Mouse (Mus musculus): ENCODE measurements around the gene Anxa9. TPM values are rescaled to one million over a fixed set of nuclear protein-coding genes. Genes with fewer than 3 reads are reported as not detected.

The Anxa9 gene
- polyA plus RNA-seq, 1 experiment from 2014 or later, result 3.7 TPM

DNA sequence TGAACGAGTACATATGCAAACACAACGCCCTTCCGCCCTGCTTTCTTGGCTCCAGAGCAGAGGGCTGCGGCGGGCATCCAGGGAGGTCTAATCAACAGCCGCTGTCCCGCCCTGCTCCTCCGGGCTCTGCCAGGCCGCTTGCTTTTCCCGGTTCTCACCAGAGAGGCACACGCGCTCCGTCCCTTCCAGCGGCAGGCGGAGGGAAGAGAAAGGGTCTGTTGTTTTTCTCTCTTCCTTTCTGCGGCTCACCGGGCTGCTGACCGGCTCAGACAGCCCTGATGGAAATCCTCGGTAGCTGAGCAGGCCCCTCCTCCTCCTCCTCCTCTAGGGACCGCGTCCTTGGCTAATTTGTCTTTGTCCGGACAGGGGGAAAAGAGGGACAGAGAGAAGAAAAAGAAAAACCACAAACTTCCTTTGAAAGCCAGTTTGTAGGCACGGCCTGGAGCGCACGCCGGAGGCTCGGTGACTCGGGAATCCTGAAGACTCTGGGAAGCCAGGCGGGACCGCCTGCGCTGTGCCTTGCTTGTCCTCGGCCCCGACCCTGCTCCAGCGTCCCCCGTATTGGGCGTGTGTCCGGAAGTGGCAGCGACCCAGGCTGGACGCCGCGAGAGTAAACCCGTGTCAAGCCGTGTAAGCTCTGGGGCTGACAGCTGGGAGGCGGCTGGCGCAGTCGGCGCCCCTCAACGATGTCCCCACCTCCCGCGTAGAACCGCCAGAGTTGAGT lies 23.9 kb downstream of the Anxa9 start:
- peaks cover 5% of the 10 kb centered on the region for H3K36me3 ChIP-seq (ENCODE audit: control insufficient read depth, insufficient read depth, low read length)
- H3K9ac ChIP-seq (ENCODE audit: low read depth, low read length), result peak overlapping the region; percentile 71
- H3K4me3 ChIP-seq (ENCODE audit: low read length), result peak overlapping the region; percentile 61
- peaks cover 10% of the 10 kb centered on the region; the same call in 1 of the 2 replicates for H3K4me1 ChIP-seq (ENCODE audit: control insufficient read depth, insufficient read depth, low read length)
- H3K9me3 ChIP-seq (ENCODE audit: control insufficient read depth, low read length), result no peaks in the 10 kb centered on the region
- H3K27me3 ChIP-seq (ENCODE audit: control insufficient read depth, insufficient read depth, low read length), result no peaks in the 10 kb centered on the region
- H3K27ac ChIP-seq (ENCODE audit: low read depth, low read length), result peak overlapping the region; percentile 98
- WGBS, result under 1% methylated on average over 50 of the region's 51 CpGs
- H3K4me2 ChIP-seq (replicated peaks; ENCODE audit: low read depth, low read length), result peak overlapping the region; percentile 82
- peak; percentile 68 for ATAC-seq (ENCODE audit: low FRiP score, low TSS enrichment)

DNA sequence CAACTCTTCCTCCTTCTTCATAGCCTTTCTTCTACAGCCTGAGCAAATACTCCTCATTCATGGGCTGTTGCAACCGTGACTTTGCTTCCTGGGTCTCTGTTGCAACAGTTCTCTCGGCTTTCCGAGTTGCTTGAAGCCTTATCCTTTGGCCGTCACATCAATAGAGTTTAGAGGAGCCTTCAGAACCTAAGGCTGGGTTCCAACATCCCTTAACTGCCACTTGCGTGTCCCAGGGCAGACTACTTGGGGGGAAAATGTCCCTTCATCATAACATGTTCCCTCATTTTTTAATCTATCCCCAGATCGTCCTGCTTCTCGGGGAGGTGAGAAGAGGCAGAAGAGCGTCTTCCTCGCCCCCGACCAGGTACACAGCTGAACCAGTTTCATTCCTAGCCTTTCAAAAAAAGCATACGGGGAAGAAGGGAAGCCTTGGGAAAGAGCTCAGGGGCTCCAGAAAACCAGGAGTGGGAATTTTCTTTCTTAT lies 24.6 kb downstream of the Anxa9 start:
- peak overlapping the region; percentile 61 for H3K4me3 ChIP-seq (ENCODE audit: low read length)
- no peaks in the 10 kb centered on the region for H3K9me3 ChIP-seq (ENCODE audit: control insufficient read depth, low read length)
- no peaks in the 10 kb centered on the region for H3K36me3 ChIP-seq (ENCODE audit: control insufficient read depth, insufficient read depth, low read length)
- H3K27me3 ChIP-seq (ENCODE audit: control insufficient read depth, insufficient read depth, low read length), result no peaks in the 10 kb centered on the region
- H3K4me2 ChIP-seq (replicated peaks; ENCODE audit: low read depth, low read length), result peak overlapping the region; percentile 82
- peaks cover 10% of the 10 kb centered on the region; the same call in 1 of the 2 replicates for H3K4me1 ChIP-seq (ENCODE audit: control insufficient read depth, insufficient read depth, low read length)
- ATAC-seq (ENCODE audit: low FRiP score, low TSS enrichment), result no peak
- under 1% methylated on average over 11 of the region's 11 CpGs for WGBS
- H3K9ac ChIP-seq (ENCODE audit: low read depth, low read length), result peak overlapping the region; percentile 71
- peak overlapping the region; percentile 98 for H3K27ac ChIP-seq (ENCODE audit: low read depth, low read length)

DNA sequence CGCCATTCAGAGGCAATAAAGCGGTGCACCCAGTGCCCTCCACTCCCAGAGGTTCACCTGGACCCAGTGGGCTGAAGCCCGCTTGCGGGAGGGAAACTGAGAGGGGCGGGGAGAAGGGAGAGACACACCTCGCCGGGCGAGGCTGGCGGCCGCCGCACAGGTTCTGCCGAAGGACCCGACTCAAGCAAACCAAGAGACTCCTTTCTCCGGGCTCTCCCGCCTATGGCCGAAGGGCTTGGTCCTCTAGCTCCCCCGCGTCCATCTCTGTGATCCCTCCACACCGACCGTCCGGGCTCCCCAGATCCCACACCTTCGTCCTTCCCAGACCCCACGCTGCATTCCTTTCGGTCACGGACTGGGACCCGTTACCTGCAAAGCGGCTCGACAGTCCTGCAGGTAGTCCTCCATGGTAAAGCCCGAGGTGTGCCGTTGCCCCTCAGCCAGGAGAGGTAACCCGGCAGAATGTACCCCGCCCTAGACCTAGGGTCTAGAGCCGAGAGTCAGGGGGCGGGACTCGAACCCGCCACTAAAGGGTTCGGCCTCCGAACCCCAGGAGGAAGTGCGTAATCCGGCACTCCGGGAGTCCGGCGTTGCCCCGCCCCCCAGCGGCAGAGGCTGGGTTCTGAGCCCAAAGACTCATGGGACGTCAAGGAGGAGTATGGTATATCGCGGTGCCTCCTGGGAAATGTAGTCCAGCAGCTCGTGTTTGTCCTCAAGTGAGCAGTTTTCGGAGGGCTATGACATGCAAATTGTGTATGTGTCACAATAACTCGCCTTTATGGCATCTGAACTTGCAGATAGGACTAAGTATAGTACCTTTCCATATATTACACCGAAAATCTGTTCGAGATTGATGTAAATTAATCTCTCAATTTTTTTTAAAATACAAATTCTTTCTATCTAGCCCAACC lies 25.5 kb downstream of the Anxa9 start, which contains the start of the genes Mindy1 and Prune1:
Gene Mindy1, plus strand, starts transcription at position 130 of the 911 bp plus-strand sequence.
Gene Prune1, minus strand, starts transcription at position 861 of the 911 bp plus-strand sequence.
- Histone ChIP-seq H3K36me3 (ENCODE audit: control insufficient read depth, insufficient read depth, low read length) (no peaks in the 10 kb centered on the region), H3K4me3 (ENCODE audit: low read length) (peak within 1 kb of the TSS; percentile 61), H3K27ac (ENCODE audit: low read depth, low read length) (peak within 1 kb of the TSS; percentile 98), H3K9me3 (ENCODE audit: control insufficient read depth, low read length) (no peaks in the 10 kb centered on the region), H3K4me2 (replicated peaks; ENCODE audit: low read depth, low read length) (peak within 1 kb of the TSS; percentile 82), H3K27me3 (ENCODE audit: control insufficient read depth, insufficient read depth, low read length) (no peaks in the 10 kb centered on the region), H3K9ac (ENCODE audit: low read depth, low read length) (peak within 1 kb of the TSS; percentile 71), H3K4me1 (ENCODE audit: control insufficient read depth, insufficient read depth, low read length) (peaks cover 17% of the 10 kb centered on the region; the same call in 1 of the 2 replicates)
- ATAC-seq (ENCODE audit: low FRiP score, low TSS enrichment), result peak; percentile 90
- under 1% methylated on average over 52 of the region's 53 CpGs for WGBS

DNA sequence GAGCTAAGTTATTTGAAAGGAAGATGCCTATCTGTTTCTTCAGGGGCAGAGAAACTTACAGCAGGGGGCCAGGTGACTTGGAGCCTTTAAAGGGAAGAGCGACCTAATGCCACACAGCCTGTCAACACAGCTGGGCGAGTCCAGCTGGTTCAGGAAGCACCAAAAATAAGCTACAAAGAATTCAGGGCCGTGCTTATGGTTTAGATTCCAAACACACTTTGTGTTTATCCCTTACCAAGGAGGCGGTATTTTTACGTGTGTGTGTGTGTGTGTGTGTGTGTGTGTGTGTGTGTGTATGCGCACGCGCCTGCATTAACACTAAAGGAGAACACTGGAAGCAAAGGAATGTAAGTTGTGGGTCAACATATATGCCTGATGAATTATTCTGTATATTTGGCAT lies 26.2 kb downstream of the Anxa9 start:
- Histone ChIP-seq H3K4me1 (ENCODE audit: control insufficient read depth, insufficient read depth, low read length) (peaks cover 17% of the 10 kb centered on the region; the same call in 1 of the 2 replicates), H3K27me3 (ENCODE audit: control insufficient read depth, insufficient read depth, low read length) (no peaks in the 10 kb centered on the region), H3K36me3 (ENCODE audit: control insufficient read depth, insufficient read depth, low read length) (no peaks in the 10 kb centered on the region), H3K9me3 (ENCODE audit: control insufficient read depth, low read length) (no peaks in the 10 kb centered on the region), H3K9ac (ENCODE audit: low read depth, low read length) (peak overlapping the region; percentile 70), H3K4me2 (replicated peaks; ENCODE audit: low read depth, low read length) (peak overlapping the region; percentile 82), H3K4me3 (ENCODE audit: low read length) (peak overlapping the region; percentile 61), H3K27ac (ENCODE audit: low read depth, low read length) (peak overlapping the region; percentile 83)
- ATAC-seq (ENCODE audit: low FRiP score, low TSS enrichment), result no peak
- WGBS, result 20% methylated on average over 8 of the region's 8 CpGs

DNA sequence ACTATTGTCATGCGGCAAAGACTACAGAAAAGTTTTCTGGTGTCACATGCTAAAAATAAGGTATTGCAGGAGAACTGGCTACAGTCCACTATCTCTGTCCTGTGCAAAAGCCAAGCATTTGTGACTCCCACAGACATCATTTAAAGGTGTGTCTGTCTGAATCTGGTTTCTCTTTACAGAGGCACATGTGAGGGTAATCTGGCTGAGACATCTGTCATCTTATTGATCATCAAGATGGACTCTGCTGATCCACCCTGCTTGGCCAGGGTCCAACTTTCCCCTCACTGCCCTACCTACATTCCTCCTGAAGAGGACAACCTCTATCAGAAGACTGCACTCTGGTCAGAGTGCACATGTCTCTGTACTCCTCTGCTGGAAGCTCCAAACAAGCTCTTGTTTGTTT lies 29.8 kb downstream of the Anxa9 start:
- 74% methylated on average over 1 of the region's 1 CpGs for WGBS
- ATAC-seq (ENCODE audit: low FRiP score, low TSS enrichment), result no peak
- Histone ChIP-seq H3K9ac (ENCODE audit: low read depth, low read length) (no peak overlapping the region), H3K4me2 (replicated peaks; ENCODE audit: low read depth, low read length) (no peak overlapping the region), H3K4me3 (ENCODE audit: low read length) (no peak overlapping the region), H3K27ac (ENCODE audit: low read depth, low read length) (no peak overlapping the region), H3K9me3 (ENCODE audit: control insufficient read depth, low read length) (no peaks in the 10 kb centered on the region), H3K4me1 (ENCODE audit: control insufficient read depth, insufficient read depth, low read length) (peaks cover 7% of the 10 kb centered on the region; the same call in 1 of the 2 replicates), H3K36me3 (ENCODE audit: control insufficient read depth, insufficient read depth, low read length) (no peaks in the 10 kb centered on the region), H3K27me3 (ENCODE audit: control insufficient read depth, insufficient read depth, low read length) (no peaks in the 10 kb centered on the region)

DNA sequence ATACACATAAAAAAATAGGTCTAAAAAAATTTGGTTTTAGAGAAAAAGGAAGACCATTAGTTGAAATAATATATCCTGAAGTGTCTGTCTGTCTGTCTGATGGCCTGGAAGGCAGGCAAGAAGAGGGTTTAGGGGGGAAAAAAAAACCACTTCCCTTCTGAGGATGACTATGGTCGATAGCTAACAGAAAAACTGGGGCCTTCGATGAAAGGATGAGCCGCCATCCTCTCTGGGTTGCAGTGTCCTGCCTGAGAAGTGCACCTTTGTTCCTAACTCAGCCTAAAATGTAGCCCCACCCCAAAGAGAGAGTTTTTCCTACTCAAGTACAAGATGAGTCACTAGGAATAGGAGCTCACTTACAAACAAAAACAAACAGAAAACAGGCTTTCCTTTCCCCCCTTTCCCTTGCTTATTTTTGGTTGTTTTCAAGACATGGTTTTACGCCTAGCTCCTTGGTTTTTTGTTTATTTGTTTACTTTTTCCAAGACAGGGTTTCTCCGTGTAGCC lies 30.5 kb downstream of the Anxa9 start:
- Histone ChIP-seq H3K27me3 (ENCODE audit: control insufficient read depth, insufficient read depth, low read length) (no peaks in the 10 kb centered on the region), H3K36me3 (ENCODE audit: control insufficient read depth, insufficient read depth, low read length) (no peaks in the 10 kb centered on the region), H3K9me3 (ENCODE audit: control insufficient read depth, low read length) (no peaks in the 10 kb centered on the region), H3K4me2 (replicated peaks; ENCODE audit: low read depth, low read length) (no peak overlapping the region), H3K4me1 (ENCODE audit: control insufficient read depth, insufficient read depth, low read length) (peaks cover 7% of the 10 kb centered on the region; the same call in 1 of the 2 replicates), H3K4me3 (ENCODE audit: low read length) (no peak overlapping the region), H3K9ac (ENCODE audit: low read depth, low read length) (no peak overlapping the region), H3K27ac (ENCODE audit: low read depth, low read length) (no peak overlapping the region)
- no peak for ATAC-seq (ENCODE audit: low FRiP score, low TSS enrichment)
- WGBS, result 59% methylated on average over 5 of the region's 5 CpGs

DNA sequence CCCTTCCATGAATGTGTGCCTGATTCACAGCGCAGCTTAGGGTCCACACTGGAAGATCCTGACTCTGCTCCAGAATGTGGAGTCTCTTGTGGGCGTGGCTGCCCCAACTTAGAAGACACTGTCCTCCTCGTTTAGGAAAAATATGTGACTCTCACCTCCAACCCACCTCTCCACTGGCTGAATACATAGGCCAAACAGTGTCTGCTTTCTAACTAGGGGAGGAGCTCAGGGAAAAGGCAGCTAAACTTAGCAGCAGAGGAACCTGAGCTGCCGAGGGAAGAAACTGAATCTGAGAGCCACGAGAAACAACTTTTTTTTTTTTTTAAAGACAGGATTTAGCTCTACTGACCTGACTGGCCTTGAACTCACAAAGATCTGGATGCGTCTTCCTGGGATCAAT lies 31.8 kb downstream of the Anxa9 start:
- WGBS, result 64% methylated on average over 6 of the region's 6 CpGs
- no peak overlapping the region for H3K27ac ChIP-seq (ENCODE audit: low read depth, low read length)
- H3K9ac ChIP-seq (ENCODE audit: low read depth, low read length), result no peak overlapping the region
- no peak for ATAC-seq (ENCODE audit: low FRiP score, low TSS enrichment)
- no peak overlapping the region for H3K4me2 ChIP-seq (replicated peaks; ENCODE audit: low read depth, low read length)
- H3K36me3 ChIP-seq (ENCODE audit: control insufficient read depth, insufficient read depth, low read length), result no peaks in the 10 kb centered on the region
- H3K27me3 ChIP-seq (ENCODE audit: control insufficient read depth, insufficient read depth, low read length), result no peaks in the 10 kb centered on the region
- H3K4me1 ChIP-seq (ENCODE audit: control insufficient read depth, insufficient read depth, low read length), result peaks cover 7% of the 10 kb centered on the region; the same call in 1 of the 2 replicates
- H3K9me3 ChIP-seq (ENCODE audit: control insufficient read depth, low read length), result no peaks in the 10 kb centered on the region
- no peak overlapping the region for H3K4me3 ChIP-seq (ENCODE audit: low read length)

DNA sequence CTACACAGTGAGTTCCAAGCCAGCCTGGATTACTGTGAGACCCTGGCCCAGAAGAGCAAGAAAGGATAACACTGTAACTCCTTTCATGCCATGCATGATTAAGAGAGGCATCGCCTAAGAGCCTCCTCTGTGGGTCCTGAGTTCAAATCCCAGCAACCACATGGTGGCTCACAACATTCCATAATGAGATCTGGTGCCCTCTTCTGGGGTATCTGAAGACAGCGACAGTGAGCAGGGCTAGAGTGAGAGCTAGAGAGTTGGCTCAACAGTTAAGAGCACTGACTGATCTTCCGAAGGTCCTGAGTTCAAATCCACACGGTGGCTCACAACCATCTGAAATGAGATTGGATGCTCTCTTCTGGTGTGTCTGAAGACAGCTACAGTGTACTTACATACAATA lies 32.5 kb downstream of the Anxa9 start:
- Histone ChIP-seq H3K9ac (ENCODE audit: low read depth, low read length) (no peak overlapping the region), H3K27me3 (ENCODE audit: control insufficient read depth, insufficient read depth, low read length) (no peaks in the 10 kb centered on the region), H3K4me1 (ENCODE audit: control insufficient read depth, insufficient read depth, low read length) (peaks cover 7% of the 10 kb centered on the region; the same call in 1 of the 2 replicates), H3K9me3 (ENCODE audit: control insufficient read depth, low read length) (no peaks in the 10 kb centered on the region), H3K4me2 (replicated peaks; ENCODE audit: low read depth, low read length) (no peak overlapping the region), H3K36me3 (ENCODE audit: control insufficient read depth, insufficient read depth, low read length) (no peaks in the 10 kb centered on the region), H3K4me3 (ENCODE audit: low read length) (no peak overlapping the region), H3K27ac (ENCODE audit: low read depth, low read length) (no peak overlapping the region)
- 93% methylated on average over 4 of the region's 4 CpGs for WGBS
- ATAC-seq (ENCODE audit: low FRiP score, low TSS enrichment), result no peak
